Mouse (Mus musculus) Patski (cell line): ENCODE measurements at regions not wholly inside any gene's neighbourhood (a gene's known extent, or its start where the extent isn't known, plus 50 kb on each side); places are given as distances from the start of the nearest gene placed in this dataset.
A peak's percentile ranks its signal among the peaks of the same experiment; 100 is the strongest.

ENCODE experiments used
- ATAC-seq: fragments of 100-300 bp; one replicate; pipeline ENCODE4 v1.8.0; 2021
- CTCF ChIA-PET: fragments of 350-600 bp; sonication (Branson Sonifier 250); formaldehyde crosslinking; loops from one replicate; lab custom pipeline; 2022; ENCODE audit warnings: inconsistent platforms; lab: Charles Lee
- POLR2A ChIA-PET: fragments of 350-600 bp; sonication (Branson Sonifier 250); formaldehyde crosslinking; loops from one replicate; lab custom pipeline; 2022; ENCODE audit warnings: antibody characterized with exemption, inconsistent platforms; lab: Charles Lee
- DNase-seq: peaks from one replicate; pipeline ENCODE4 v3.0.0-alpha.2; 2011; ENCODE audit warnings: low read depth, low spot score
- H3K27me3 ChIP-seq: fragments of 371-371 bp; one replicate; pipeline ENCODE4 v1.5.1; 2021
- CTCF ChIP-seq: fragments of 100-300 bp; IDR thresholded peaks from one replicate; pipeline ENCODE4 v1.5.1; 2021
- in situ Hi-C: fragments of 300-500 bp; cut with MboI; formaldehyde crosslinking; loops from 3 replicates; pipeline ENCODE4 v1.11.1; 2018; ENCODE audit warnings: low pct_unique_long_range_greater_than_20kb, mixed read lengths

- in situ Hi-C loops, result loop anchor here (5.0 kb wide), 1 partner anchor 91 kb away; no protein-coding TSS in a partner anchor
- POLR2A ChIA-PET, result interaction anchor here (0.5 kb wide), 1 partner anchor 74 kb away, joined by 7 read pairs; no protein-coding TSS in a partner anchor
- H3K27me3 ChIP-seq, result no peaks in the 10 kb centered on the region
- DNase-seq (no peak), ATAC-seq (no peak)
- TF ChIP-seq CTCF, result no peak
- CTCF ChIA-PET, result interaction anchor here (0.7 to 1.3 kb wide), 3 partner anchors 20 to 80 kb away, joined by 3 to 4 read pairs (median 3); no protein-coding TSS in a partner anchor
Measured at GRCm38 (mm10) chr19:44650841-44651240, 88.2 kb downstream of the Hif1an start.

GRCm38 (mm10) chr19:44651605-44652004, 89.0 kb downstream of the Hif1an start:
- DNase-seq (no peak), ATAC-seq (no peak)
- H3K27me3 ChIP-seq, result no peaks in the 10 kb centered on the region
- in situ Hi-C loops, result loop anchor here (5.0 kb wide), 1 partner anchor 91 kb away; no protein-coding TSS in a partner anchor
- TF ChIP-seq CTCF, result peak; percentile 72
- POLR2A ChIA-PET, result no interaction called here
- CTCF ChIA-PET, result interaction anchor here (0.7 to 1.5 kb wide), 8 partner anchors 16 to 103 kb away, joined by 3 to 7 read pairs (median 4); no protein-coding TSS in a partner anchor

GRCm38 (mm10) chr19:44655719-44656118, 93.1 kb downstream of the Hif1an start:
- CTCF ChIA-PET, result interaction anchor here (0.8 to 1.3 kb wide), 4 partner anchors 8 to 69 kb away, joined by 3 to 4 read pairs (median 3); no protein-coding TSS in a partner anchor
- DNase-seq (no peak), ATAC-seq (peak; percentile 66)
- POLR2A ChIA-PET, result no interaction called here
- in situ Hi-C loops, result no loop called here
- TF ChIP-seq CTCF, result peak; percentile 88
- H3K27me3 ChIP-seq, result peaks cover 5% of the 10 kb centered on the region

GRCm38 (mm10) chr19:44659316-44659715, 96.5 kb upstream of the Pax2 start:
- H3K27me3 ChIP-seq, result peaks cover 5% of the 10 kb centered on the region
- POLR2A ChIA-PET, result no interaction called here
- CTCF ChIA-PET, result no interaction called here
- DNase-seq (no peak), ATAC-seq (no peak)
- TF ChIP-seq CTCF, result no peak
- in situ Hi-C loops, result no loop called here

GRCm38 (mm10) chr19:44669535-44669958, 86.3 kb upstream of the Pax2 start:
- no peak for DNase-seq
- H3K27me3 ChIP-seq, result peaks cover 5% of the 10 kb centered on the region
- TF ChIP-seq CTCF, result no peak
- ChIA-PET POLR2A (no interaction called here), CTCF (no interaction called here)
- ATAC-seq, result no peak
- in situ Hi-C loops, result no loop called here

GRCm38 (mm10) chr19:44674621-44675245, 81.1 kb upstream of the Pax2 start:
- TF ChIP-seq CTCF, result no peak
- CTCF ChIA-PET, result no interaction called here
- no peak for ATAC-seq
- POLR2A ChIA-PET, result no interaction called here
- in situ Hi-C loops, result no loop called here
- DNase-seq, result no peak
- peaks cover 9% of the 10 kb centered on the region for H3K27me3 ChIP-seq

GRCm38 (mm10) chr19:44676555-44677120, 79.2 kb upstream of the Pax2 start:
- DNase-seq (no peak), ATAC-seq (no peak)
- CTCF ChIA-PET, result interaction anchor here (1.4 kb wide), 1 partner anchor 9 kb away, joined by 4 read pairs; no protein-coding TSS in a partner anchor
- TF ChIP-seq CTCF, result no peak
- H3K27me3 ChIP-seq, result peaks cover 22% of the 10 kb centered on the region
- POLR2A ChIA-PET, result no interaction called here
- in situ Hi-C loops, result no loop called here

GRCm38 (mm10) chr19:44677295-44677694, 78.5 kb upstream of the Pax2 start:
- CTCF ChIA-PET, result interaction anchor here (1.4 kb wide), 1 partner anchor 10 kb away, joined by 4 read pairs; no protein-coding TSS in a partner anchor
- DNase-seq (no peak), ATAC-seq (no peak)
- POLR2A ChIA-PET, result no interaction called here
- in situ Hi-C loops, result no loop called here
- H3K27me3 ChIP-seq, result peaks cover 22% of the 10 kb centered on the region
- TF ChIP-seq CTCF, result no peak

GRCm38 (mm10) chr19:44678686-44679085, 77.2 kb upstream of the Pax2 start:
- POLR2A ChIA-PET, result no interaction called here
- TF ChIP-seq CTCF, result no peak
- peaks cover 22% of the 10 kb centered on the region for H3K27me3 ChIP-seq
- no peak for DNase-seq
- ATAC-seq, result no peak
- in situ Hi-C loops, result no loop called here
- CTCF ChIA-PET, result interaction anchor here (1.2 kb wide), 1 partner anchor 58 kb away, joined by 3 read pairs; no protein-coding TSS in a partner anchor

GRCm38 (mm10) chr19:44681675-44682074, 74.2 kb upstream of the Pax2 start:
- H3K27me3 ChIP-seq, result peaks cover 22% of the 10 kb centered on the region
- TF ChIP-seq CTCF, result no peak
- ChIA-PET CTCF (no interaction called here), POLR2A (no interaction called here)
- in situ Hi-C loops, result no loop called here
- no peak for DNase-seq
- no peak for ATAC-seq

GRCm38 (mm10) chr19:44683191-44683590, 72.7 kb upstream of the Pax2 start:
- no peak for TF ChIP-seq CTCF
- no peak for DNase-seq
- CTCF ChIA-PET, result no interaction called here
- peaks cover 20% of the 10 kb centered on the region for H3K27me3 ChIP-seq
- ATAC-seq, result no peak
- POLR2A ChIA-PET, result interaction anchor here (0.5 to 0.7 kb wide), 3 partner anchors 15 to 556 kb away, joined by 3 to 7 read pairs (median 3); no protein-coding TSS in a partner anchor
- in situ Hi-C loops, result no loop called here
